Mouse (Mus musculus): ENCODE measurements around the gene Ptgds. TPM values are rescaled to one million over a fixed set of nuclear protein-coding genes. Genes with fewer than 3 reads are reported as not detected.

The Ptgds gene
- total RNA-seq, 2 experiments from 2014 or later: 1,926 to 2,241 TPM

- intact Hi-C loops (cut with DNase I): loop anchor here (10.0 kb wide), 1 partner anchor 59 kb away; no protein-coding TSS in a partner anchor
Measured at GRCm38 (mm10) chr2:25425481-25425880, 44.4 kb downstream of the Ptgds start.

GRCm38 (mm10) chr2:25423626-25424025 is 46.2 kb downstream of the Ptgds start:
- intact Hi-C loops (cut with DNase I): loop anchor here (10.0 kb wide), 1 partner anchor 61 kb away; no protein-coding TSS in a partner anchor
- DNase-seq (ENCODE audit: low spot score in 2 of 2): no peak

More at GRCm38 (mm10) chr2:25425481-25425880, 44.4 kb downstream of the Ptgds start:
- no peak for DNase-seq (ENCODE audit: low spot score in 2 of 2)

GRCm38 (mm10) chr2:25422587-25423410 is 47.0 kb downstream of the Ptgds start, which contains the start of gene Fut7:
TSS of gene Fut7 (plus strand) at chr2:25423267.
- no peak for DNase-seq (ENCODE audit: low spot score in 2 of 2)
- intact Hi-C loops (cut with DNase I): loop anchor here (10.0 kb wide), 1 partner anchor 62 kb away; no protein-coding TSS in a partner anchor

- DNase-seq (ENCODE audit: low spot score in 2 of 2): peak; percentile 28 to 57
Measured at GRCm38 (mm10) chr2:25421896-25422295, 48.0 kb downstream of the Ptgds start.

GRCm38 (mm10) chr2:25417426-25417825 is 52.4 kb downstream of the Ptgds start:
- intact Hi-C loops (cut with DNase I): no loop called here
- DNase-seq (ENCODE audit: low spot score in 2 of 2): no peak

More at GRCm38 (mm10) chr2:25421896-25422295, 48.0 kb downstream of the Ptgds start:
- intact Hi-C loops (cut with DNase I): loop anchor here (10.0 kb wide), 1 partner anchor 63 kb away; no protein-coding TSS in a partner anchor

Small RNA genes within 50 kb of the gene (microRNA-seq; reads per million reads assigned to microRNA genes)
- gene Mir3087: 7.2 to 7.4 reads per million in 2 experiments

Other genes starting within 250 kb of the Ptgds start
- 100 to 1,000 TPM; 376 to 398 TPM for gene Tubb4b, start 245.3 kb downstream of the Ptgds start, total RNA-seq (2021)
- gene Slc34a3, start 235.7 kb downstream of the Ptgds start, total RNA-seq (2021): not detected
- gene Rnf224, start 233.3 kb downstream of the Ptgds start, total RNA-seq (2021): not detected
- 100 to 1,000 TPM; 243 to 256 TPM for gene Rnf208, start 227.8 kb downstream of the Ptgds start, total RNA-seq (2021)
- gene Cysrt1, start 227.6 kb downstream of the Ptgds start, total RNA-seq (2021): not detected
- 1 to 10 TPM; 1.6 to 2.9 TPM for gene AL732309.1, start 223.2 kb downstream of the Ptgds start, total RNA-seq (2021)
- 10 to 100 TPM; 32.8 to 37.3 TPM for gene Tmem203, start 214.6 kb downstream of the Ptgds start, total RNA-seq (2021)
- 10 to 100 TPM; 14.4 to 15.5 TPM for gene Tprn, start 207.4 kb downstream of the Ptgds start, total RNA-seq (2021)
- 10 to 100 TPM; 67.2 to 69.6 TPM for gene Ssna1, start 197.6 kb downstream of the Ptgds start, total RNA-seq (2021)
- gene Anapc2, start 197.6 kb downstream of the Ptgds start, total RNA-seq (2021): 10 to 100 TPM; 73.0 to 77.2 TPM
- gene Tmem210, start 181.9 kb downstream of the Ptgds start, total RNA-seq (2021): not detected
- not detected for gene Lrrc26, start 180.1 kb downstream of the Ptgds start, total RNA-seq (2021)
- gene Grin1, start 150.9 kb downstream of the Ptgds start, total RNA-seq (2021): 100 to 1,000 TPM; 435 to 455 TPM
- gene Man1b1, start 137.7 kb downstream of the Ptgds start, total RNA-seq (2021): 10 to 100 TPM; 55.0 to 59.5 TPM
- 10 to 100 TPM; 28.2 to 33.2 TPM for gene Dpp7, start 113.7 kb downstream of the Ptgds start, total RNA-seq (2021)
- 10 to 100 TPM; 11.3 to 14.0 TPM for gene Uap1l1, start 104.4 kb downstream of the Ptgds start, total RNA-seq (2021)
- gene Sapcd2, start 97.7 kb downstream of the Ptgds start, total RNA-seq (2021): 1 to 10 TPM; 1.9 to 2.5 TPM
- gene Entpd2, start 74.2 kb downstream of the Ptgds start, total RNA-seq (2021): 10 to 100 TPM; 11.7 to 13.2 TPM
- 100 to 1,000 TPM; 331 to 339 TPM for gene Npdc1, start 70.7 kb downstream of the Ptgds start, total RNA-seq (2021)
- gene Fut7, start 46.8 kb downstream of the Ptgds start, total RNA-seq (2021): under 1 TPM; 0.32 to 0.37 TPM
- 100 to 1,000 TPM; 154 to 165 TPM for gene Abca2, start 41.3 kb downstream of the Ptgds start, total RNA-seq (2021)
- gene Clic3, start 13.2 kb downstream of the Ptgds start, total RNA-seq (2021): under 1 TPM in 1 of 2 experiments, not detected in 1; 0.69 TPM
- gene Paxx, start 9.0 kb downstream of the Ptgds start, total RNA-seq (2021): 10 to 100 TPM; 68.6 to 81.0 TPM
- gene Lcn12, start 23.9 kb upstream of the Ptgds start, total RNA-seq (2021): not detected
- 100 to 1,000 TPM; 112 to 127 TPM for gene Fbxw5, start 30.7 kb upstream of the Ptgds start, total RNA-seq (2021)
- 1 to 10 TPM; 1.1 to 1.7 TPM for gene C8g, start 31.7 kb upstream of the Ptgds start, total RNA-seq (2021)
- 10 to 100 TPM in 1 of 2 experiments, 1 to 10 TPM in 1; 9.6 to 10.4 TPM for gene Traf2, start 76.9 kb upstream of the Ptgds start, total RNA-seq (2021)
- 100 to 1,000 TPM; 202 to 214 TPM for gene Edf1, start 87.8 kb upstream of the Ptgds start, total RNA-seq (2021)
- gene Mamdc4, start 104.8 kb upstream of the Ptgds start, total RNA-seq (2021): 1 to 10 TPM in 1 of 2 experiments, under 1 TPM in 1; 0.69 to 2.1 TPM
- 10 to 100 TPM; 73.8 to 74.3 TPM for gene Phpt1, start 105.2 kb upstream of the Ptgds start, total RNA-seq (2021)
- 100 to 1,000 TPM; 109 to 120 TPM for gene Ajm1, start 111.7 kb upstream of the Ptgds start, total RNA-seq (2021)
- 100 to 1,000 TPM; 136 to 152 TPM for gene Rabl6, start 138.5 kb upstream of the Ptgds start, total RNA-seq (2021)
- gene Ccdc183, start 147.6 kb upstream of the Ptgds start, total RNA-seq (2021): not detected
- 10 to 100 TPM; 26.7 to 27.7 TPM for gene Tmem141, start 152.0 kb upstream of the Ptgds start, total RNA-seq (2021)
- under 1 TPM; 0.44 to 0.55 TPM for gene Fcna, start 158.0 kb upstream of the Ptgds start, total RNA-seq (2021)
- not detected for gene Lcn8, start 183.1 kb upstream of the Ptgds start, total RNA-seq (2021)
- gene Lcn5, start 187.9 kb upstream of the Ptgds start, total RNA-seq (2021): not detected
- gene Lcn6, start 206.7 kb upstream of the Ptgds start, total RNA-seq (2021): not detected
- not detected for gene Lcn10, start 212.7 kb upstream of the Ptgds start, total RNA-seq (2021)
- not detected for gene Obp2a, start 230.0 kb upstream of the Ptgds start, total RNA-seq (2021)
- 10 to 100 TPM; 85.6 to 89.4 TPM for gene Bmyc, start 236.7 kb upstream of the Ptgds start, total RNA-seq (2021)

All from left cerebral cortex, postnatal 25 days (tissue).